ENCODE assay signal across 19 mouse cellular contexts in genomic region chr6:122644196-122644595, GRCm38 (mm10). TPM values are rescaled to one million over a fixed set of nuclear protein-coding genes. Genes with fewer than 3 reads are reported as not detected.
"Had no signal": no experiment of that assay in that cellular context is flagged by ENCODE, and none has a peak within 500 bp of the region (broad histone marks: within the 10 kb centered on the region; RNA-seq: fewer than 3 reads in every experiment).

No protein-coding gene starts in this region.

RNA-seq across cellular contexts. Expression of gene Dppa3, which starts 18.0 kb away (rescaled TPM):
- polyA plus RNA-seq: cortical plate, adult 2 months; embryonic facial prominence, embryonic 10.5 days; embryonic facial prominence, embryonic 11.5 days; embryonic facial prominence, embryonic 12.5 days; embryonic facial prominence, embryonic 13.5 days; embryonic facial prominence, embryonic 14.5 days; embryonic facial prominence, embryonic 15.5 days; erythroblast, embryonic 14.5 days; forebrain, embryonic 10.5 days; forebrain, embryonic 11.5 days; forebrain, embryonic 12.5 days; forebrain, embryonic 13.5 days; forebrain, embryonic 14.5 days; forebrain, embryonic 15.5 days; forebrain, embryonic 16.5 days; forebrain, postnatal 0 days; frontal cortex, adult 2 months; gonadal fat pad, adult 2 months; heart, adult 2 months had no signal

RNA-seq across cellular contexts. Expression of gene Gdf3, which starts 34.3 kb away (rescaled TPM):
- polyA plus RNA-seq: cortical plate, adult 2 months; embryonic facial prominence, embryonic 11.5 days; embryonic facial prominence, embryonic 12.5 days; embryonic facial prominence, embryonic 13.5 days; embryonic facial prominence, embryonic 14.5 days; erythroblast, embryonic 14.5 days; forebrain, embryonic 12.5 days; forebrain, embryonic 13.5 days; forebrain, embryonic 14.5 days; forebrain, embryonic 15.5 days; forebrain, embryonic 16.5 days; forebrain, postnatal 0 days; frontal cortex, adult 2 months; heart, adult 2 months had no signal

RNA-seq across cellular contexts. Expression of gene Apobec1, which starts 42.0 kb away (rescaled TPM):
- polyA plus RNA-seq: erythroblast, embryonic 14.5 days had no signal
